Mouse (Mus musculus) hindbrain, embryonic 11.5 days (tissue): ENCODE results near the gene Ccdc152. TPM values are rescaled to one million over a fixed set of nuclear protein-coding genes. Genes with fewer than 3 reads are reported as not detected.

Source experiments
- ATAC-seq: fragments of 200-750 bp; cut with Nextera tagmentation; 2 replicates; pipeline ENCODE4 v1.8.0; 2017; ENCODE audit warnings: mild to moderate bottlenecking, moderate TSS enrichment, moderate library complexity; ENCODE audit not compliant: low FRiP score
- DNase-seq: peaks from one replicate; pipeline ENCODE4 v3.0.0-alpha.2; 2015; ENCODE audit warnings: low spot score
- H3K27ac ChIP-seq: fragments of 300-500 bp; sonication (generic); 2 replicates; pipeline ENCODE4 v1.5.1; 2014; ENCODE audit warnings: mild to moderate bottlenecking, low read depth, low read length
- H3K27me3 ChIP-seq: fragments of 300-500 bp; sonication (generic); 2 replicates; pipeline ENCODE4 v1.6.1; 2014; ENCODE audit warnings: mild to moderate bottlenecking, low read length, moderate library complexity, mixed read lengths; ENCODE audit not compliant: control insufficient read depth, insufficient read depth
- H3K36me3 ChIP-seq: fragments of 300-500 bp; sonication (generic); 2 replicates; pipeline ENCODE4 v1.6.1; 2014; ENCODE audit warnings: mild to moderate bottlenecking, low read length, moderate library complexity, mixed read lengths; ENCODE audit not compliant: control insufficient read depth, insufficient read depth
- H3K4me1 ChIP-seq: fragments of 300-500 bp; sonication (generic); replicated peaks from 2 replicates; pipeline ENCODE4 v1.6.1; 2014; ENCODE audit warnings: low read length, mixed read lengths; ENCODE audit not compliant: control insufficient read depth, insufficient read depth
- H3K4me2 ChIP-seq: fragments of 300-500 bp; sonication (generic); replicated peaks from 2 replicates; pipeline ENCODE4 v1.6.1; 2014; ENCODE audit warnings: mild to moderate bottlenecking, low read depth, low read length
- H3K4me3 ChIP-seq: fragments of 300-500 bp; sonication (generic); 2 replicates; pipeline ENCODE4 v1.5.1; 2014; ENCODE audit warnings: low read depth, low read length
- H3K9ac ChIP-seq: fragments of 300-500 bp; sonication (generic); 2 replicates; pipeline ENCODE4 v1.6.1; 2014; ENCODE audit warnings: low read depth, low read length
- H3K9me3 ChIP-seq: fragments of 300-500 bp; sonication (generic); 2 replicates; pipeline ENCODE4 v1.6.1; 2016; ENCODE audit warnings: low read length; ENCODE audit not compliant: control insufficient read depth
- WGBS: fragments of 180-500 bp; shearing (Covaris S2); extraction: QIAGEN DNeasy Blood & Tissue Kit; methylation state at CpG from one replicate; pipeline ENCODE4 v1.1.7; 2014; 5-methylcytosine and 5-hydroxymethylcytosine counted together
- polyA plus RNA-seq: library from polyadenylated mRNA; unstranded; fragments of >200 nt; fragmentation: Nextera tagmentation; extraction: Ambion mirVana; gene quantifications from 2 replicates; pipeline ENCODE4 v1.2.1, GENCODE M21; 2014

Gene Ccdc152
- polyA plus RNA-seq, 1 experiment from 2014 or later, result not detected

GRCm38 (mm10) chr15:3290435-3290834 lies 12.9 kb downstream of the Ccdc152 start:
- H3K4me1 ChIP-seq, result no peaks in the 10 kb centered on the region
- H3K4me2 ChIP-seq, result no peak overlapping the region
- H3K36me3 ChIP-seq, result no peaks in the 10 kb centered on the region
- no peak for ATAC-seq
- WGBS, result 89% methylated on average over 3 of the region's 3 CpGs
- H3K9ac ChIP-seq, result no peak overlapping the region
- no peaks in the 10 kb centered on the region for H3K27me3 ChIP-seq
- no peak for DNase-seq
- H3K27ac ChIP-seq, result no peak overlapping the region
- no peak overlapping the region for H3K4me3 ChIP-seq
- no peaks in the 10 kb centered on the region for H3K9me3 ChIP-seq

- no peak for DNase-seq
- no peaks in the 10 kb centered on the region for H3K36me3 ChIP-seq
- no peaks in the 10 kb centered on the region for H3K4me1 ChIP-seq
- no peak overlapping the region for H3K27ac ChIP-seq
- ATAC-seq, result no peak
- no peaks in the 10 kb centered on the region for H3K9me3 ChIP-seq
- H3K4me2 ChIP-seq, result no peak overlapping the region
- H3K4me3 ChIP-seq, result no peak overlapping the region
- H3K9ac ChIP-seq, result no peak overlapping the region
- H3K27me3 ChIP-seq, result no peaks in the 10 kb centered on the region
These were observed 17.3 kb downstream of the Ccdc152 start for GRCm38 (mm10) chr15:3286032-3286431.

DNA sequence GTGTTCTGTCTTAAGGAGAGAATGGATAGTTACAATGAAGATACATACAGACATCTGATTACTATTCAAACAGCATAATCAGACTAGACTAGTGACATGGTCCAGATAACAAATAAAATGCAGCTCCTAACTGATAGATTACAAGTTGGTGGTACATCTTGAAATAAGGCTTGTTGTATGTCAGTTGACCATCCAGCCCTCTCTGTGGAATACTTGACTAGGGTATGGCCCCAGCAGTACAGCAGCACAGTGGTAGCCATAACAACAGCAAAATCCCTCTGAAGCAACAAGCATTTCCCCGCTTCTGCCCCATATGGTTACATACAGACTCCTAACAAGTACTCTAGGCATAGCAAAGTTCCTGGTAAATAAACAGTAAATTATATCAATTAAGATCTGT lies 21.6 kb downstream of the Ccdc152 start:
- H3K4me1 ChIP-seq, result no peaks in the 10 kb centered on the region
- H3K27ac ChIP-seq, result no peak overlapping the region
- no peak overlapping the region for H3K9ac ChIP-seq
- H3K9me3 ChIP-seq, result no peaks in the 10 kb centered on the region
- H3K36me3 ChIP-seq, result no peaks in the 10 kb centered on the region
- no peak overlapping the region for H3K4me3 ChIP-seq
- ATAC-seq (no peak), DNase-seq (no peak)
- H3K27me3 ChIP-seq, result no peaks in the 10 kb centered on the region
- WGBS, result 64% methylated on average over 1 of the region's 1 CpGs
- no peak overlapping the region for H3K4me2 ChIP-seq

DNA sequence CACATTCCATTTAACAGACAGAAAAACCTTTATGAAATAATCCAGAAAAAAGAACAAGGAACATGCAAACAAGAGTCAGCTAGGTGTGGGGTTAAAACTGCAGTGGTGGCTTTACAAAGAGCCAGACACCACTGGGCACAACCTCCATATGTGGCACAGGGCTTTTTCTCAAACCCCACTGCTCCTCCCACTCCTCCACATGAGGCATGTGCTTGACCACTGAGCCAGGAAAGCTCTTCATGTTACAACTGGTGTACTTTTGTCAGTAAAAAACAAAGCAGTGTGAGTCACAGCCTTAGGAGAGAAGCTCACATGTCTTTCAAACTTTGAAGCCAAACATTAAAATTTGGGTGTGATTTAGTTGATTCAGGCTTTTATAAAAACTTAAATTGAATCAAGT lies 22.1 kb downstream of the Ccdc152 start:
- Histone ChIP-seq H3K4me1 (no peaks in the 10 kb centered on the region), H3K9ac (no peak overlapping the region), H3K4me3 (no peak overlapping the region), H3K27me3 (no peaks in the 10 kb centered on the region), H3K9me3 (no peaks in the 10 kb centered on the region), H3K27ac (no peak overlapping the region), H3K4me2 (no peak overlapping the region), H3K36me3 (no peaks in the 10 kb centered on the region)
- DNase-seq (no peak), ATAC-seq (no peak)

DNA sequence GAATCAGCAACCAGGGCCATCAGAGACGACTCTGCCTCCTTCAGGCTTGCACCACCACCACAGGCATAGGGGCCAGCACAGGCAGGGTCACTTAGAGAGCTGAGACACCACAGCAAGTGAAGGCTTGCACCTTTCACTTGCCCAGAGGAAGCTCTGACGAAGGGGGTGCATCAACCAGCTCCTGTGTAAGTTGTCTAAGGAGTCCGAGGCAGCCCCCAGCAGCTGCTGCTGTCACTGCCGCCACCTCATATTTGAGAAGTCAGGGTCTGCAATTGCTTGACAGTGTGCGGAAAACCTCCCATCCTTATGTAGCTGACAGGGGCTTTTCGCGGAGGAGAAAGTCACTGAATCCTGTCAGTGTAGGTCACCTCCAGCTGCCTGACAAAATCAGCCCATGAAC lies 24.1 kb downstream of the Ccdc152 start:
- Histone ChIP-seq H3K4me3 (no peak overlapping the region), H3K4me1 (no peaks in the 10 kb centered on the region), H3K27ac (no peak overlapping the region), H3K36me3 (no peaks in the 10 kb centered on the region), H3K9ac (no peak overlapping the region), H3K9me3 (no peaks in the 10 kb centered on the region), H3K4me2 (no peak overlapping the region), H3K27me3 (no peaks in the 10 kb centered on the region)
- ATAC-seq (no peak), DNase-seq (no peak)
- WGBS, result 85% methylated on average over 7 of the region's 7 CpGs

GRCm38 (mm10) chr15:3277391-3277790 lies 25.9 kb downstream of the Ccdc152 start:
- Histone ChIP-seq H3K4me3 (no peak overlapping the region), H3K9me3 (no peaks in the 10 kb centered on the region), H3K27me3 (no peaks in the 10 kb centered on the region), H3K4me2 (no peak overlapping the region), H3K9ac (no peak overlapping the region), H3K4me1 (no peaks in the 10 kb centered on the region), H3K36me3 (no peaks in the 10 kb centered on the region), H3K27ac (no peak overlapping the region)
- ATAC-seq (no peak), DNase-seq (no peak)
- WGBS, result 92% methylated on average over 2 of the region's 2 CpGs

DNA sequence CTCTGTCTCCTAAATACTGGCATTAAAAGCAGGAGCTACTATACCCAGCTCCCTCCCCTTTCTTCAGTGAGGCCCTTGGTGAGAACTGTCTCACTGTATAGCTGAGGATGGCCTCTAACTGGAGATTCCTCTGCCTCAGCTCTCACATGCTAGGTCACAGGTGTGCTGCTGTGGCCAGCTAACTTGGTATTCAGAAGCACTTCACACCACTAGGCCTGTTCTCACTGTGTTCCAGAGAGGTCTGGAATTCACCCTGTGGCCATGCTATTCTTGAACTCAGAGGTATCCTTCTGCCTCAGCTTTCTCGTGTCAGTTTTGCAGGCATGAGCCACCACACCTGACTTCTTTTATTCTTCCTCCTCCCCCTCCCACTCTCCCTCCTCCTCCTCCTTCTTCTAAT lies 30.1 kb downstream of the Ccdc152 start:
- Histone ChIP-seq H3K4me1 (no peaks in the 10 kb centered on the region), H3K9me3 (no peaks in the 10 kb centered on the region), H3K27ac (no peak overlapping the region), H3K36me3 (no peaks in the 10 kb centered on the region), H3K4me2 (no peak overlapping the region), H3K27me3 (no peaks in the 10 kb centered on the region), H3K9ac (no peak overlapping the region), H3K4me3 (no peak overlapping the region)
- DNase-seq (no peak), ATAC-seq (no peak)
- WGBS, result 92% methylated on average over 1 of the region's 1 CpGs

GRCm38 (mm10) chr15:3271216-3271615 lies 32.1 kb downstream of the Ccdc152 start:
- Histone ChIP-seq H3K27me3 (no peaks in the 10 kb centered on the region), H3K36me3 (no peaks in the 10 kb centered on the region), H3K4me3 (0 out of 2 replicates have a peak overlapping the region, but pooled peaks have one; percentile 6), H3K9ac (no peak overlapping the region), H3K4me1 (no peaks in the 10 kb centered on the region), H3K4me2 (0 out of 2 replicates have a peak overlapping the region, but pooled peaks have one; percentile 17), H3K27ac (no peak overlapping the region), H3K9me3 (no peaks in the 10 kb centered on the region)
- DNase-seq (peak; percentile 19), ATAC-seq (0 out of 2 replicates have a peak, but pooled peaks have one; percentile 44)
- 45% methylated on average over 6 of the region's 6 CpGs for WGBS

- no peaks in the 10 kb centered on the region for H3K9me3 ChIP-seq
- H3K36me3 ChIP-seq, result no peaks in the 10 kb centered on the region
- ATAC-seq (peak; percentile 83), DNase-seq (peak; percentile 68)
- H3K4me2 ChIP-seq, result peak overlapping the region; percentile 31
- 0 out of 2 replicates have a peak overlapping the region, but pooled peaks have one; percentile 11 for H3K9ac ChIP-seq
- H3K27ac ChIP-seq, result peak overlapping the region; percentile 42; the same call in 1 of the 2 replicates
- H3K4me1 ChIP-seq, result no peaks in the 10 kb centered on the region
- no peaks in the 10 kb centered on the region for H3K27me3 ChIP-seq
- WGBS, result 3% methylated on average over 12 of the region's 12 CpGs
- H3K4me3 ChIP-seq, result peak overlapping the region; percentile 6; the same call in 1 of the 2 replicates
These were observed 32.7 kb downstream of the Ccdc152 start for GRCm38 (mm10) chr15:3270646-3271077.
